Mouse (Mus musculus) spleen, postnatal 14 days (tissue): ENCODE data around the gene Ube2t.

Experiments
- DNase-seq, 2 experiments: peaks; one replicate each; pipeline ENCODE4 v3.0.0; 2021 to 2022; ENCODE audit warnings: low spot score in 2 of 2

Ube2t gene

GRCm38 (mm10) chr1:134995437-134995836 lies 33.1 kb downstream of the Ube2t start:
- DNase-seq, result no peak

GRCm38 (mm10) chr1:134995954-134996353 lies 33.6 kb downstream of the Ube2t start:
- no peak for DNase-seq

GRCm38 (mm10) chr1:134996471-134996870 lies 34.1 kb downstream of the Ube2t start:
- DNase-seq, result no peak

- no peak for DNase-seq
Observed at GRCm38 (mm10) chr1:134997568-134997967, 35.2 kb downstream of the Ube2t start.

DNA sequence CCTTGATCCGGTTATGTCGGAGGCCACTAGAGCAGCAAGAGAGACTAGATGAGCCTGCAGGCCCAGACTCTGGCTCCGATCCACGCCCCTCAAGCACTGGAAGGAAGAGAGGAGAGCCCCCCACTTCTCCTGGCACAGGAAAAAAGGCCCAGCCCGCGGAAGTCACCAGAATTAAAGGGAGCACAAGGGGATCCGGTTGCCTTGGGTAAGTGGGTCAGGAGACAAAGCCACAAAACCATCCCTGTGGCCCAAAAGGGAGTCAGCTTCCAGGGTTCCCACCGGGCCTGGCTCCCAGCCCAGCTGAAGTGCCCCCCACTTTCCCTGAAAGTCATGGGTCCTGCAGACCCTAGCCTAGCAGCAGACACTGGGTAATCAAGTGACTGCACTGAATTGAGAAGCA lies 35.9 kb downstream of the Ube2t start:
- no peak for DNase-seq

DNA sequence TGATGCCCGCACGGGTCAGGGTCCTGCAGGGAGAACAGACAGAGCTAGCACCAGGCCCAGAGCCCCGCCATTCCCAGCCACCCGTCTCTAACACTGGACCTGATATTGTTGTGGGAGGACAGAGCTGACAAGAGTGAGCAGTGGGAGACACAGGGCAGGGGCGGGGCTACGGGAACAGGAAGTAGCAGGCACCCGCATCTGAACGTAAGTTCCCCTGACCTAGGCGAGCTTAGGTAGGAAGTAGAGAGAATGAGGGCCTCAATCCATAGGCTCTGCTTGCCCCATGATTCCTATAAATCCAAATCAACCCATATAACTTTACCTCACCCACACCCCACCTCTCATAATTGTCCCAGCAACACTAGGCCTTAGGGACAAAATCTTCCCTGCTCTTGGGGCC lies 38.2 kb downstream of the Ube2t start:
- DNase-seq, result no peak

- no peak for DNase-seq
Observed at GRCm38 (mm10) chr1:135003346-135003745, 41.0 kb downstream of the Ube2t start.

- DNase-seq, result no peak
Observed at GRCm38 (mm10) chr1:135005696-135006095, 43.3 kb downstream of the Ube2t start.

DNA sequence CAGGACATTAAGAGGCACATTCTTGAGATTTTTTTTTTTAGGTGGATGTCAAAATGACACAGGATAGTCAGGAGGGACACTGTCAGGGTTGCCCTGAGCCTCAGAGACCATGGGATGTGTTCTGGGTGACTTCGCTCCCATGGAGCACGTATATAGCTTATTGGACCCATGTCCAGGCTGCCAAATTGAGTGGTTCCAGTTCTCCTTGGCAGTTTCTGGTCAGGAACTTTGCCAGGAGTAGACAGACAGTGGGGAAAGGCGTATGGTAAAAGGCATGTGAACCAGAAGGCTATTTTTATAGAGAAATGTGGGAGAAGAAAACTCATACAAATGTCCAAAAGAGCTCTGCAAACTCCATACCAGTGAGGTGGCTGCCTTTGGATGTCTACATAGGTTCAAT lies 47.5 kb downstream of the Ube2t start:
- DNase-seq, result no peak

DNA sequence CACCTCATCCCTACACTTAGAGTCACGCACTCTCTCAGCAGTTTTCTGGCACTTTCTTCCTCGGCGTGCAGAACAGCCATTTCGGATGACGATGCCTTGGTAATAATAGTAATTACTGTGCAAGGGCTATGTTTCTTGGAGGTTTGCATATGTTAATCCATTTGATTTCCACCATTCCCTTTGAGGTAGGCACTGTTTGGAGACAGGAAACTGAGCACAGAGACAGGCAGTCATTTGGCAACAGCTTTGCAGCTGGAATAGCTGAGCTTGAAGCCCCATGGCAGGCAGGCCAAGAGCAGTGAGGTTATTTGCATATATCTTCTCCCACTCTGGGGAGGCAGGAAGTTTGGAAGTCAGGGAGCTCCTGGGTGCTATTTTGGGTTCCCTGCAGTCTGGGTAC lies 49.5 kb downstream of the Ube2t start:
- DNase-seq, result no peak

GRCm38 (mm10) chr1:135012472-135012871 lies 50.1 kb downstream of the Ube2t start:
- no peak for DNase-seq

- DNase-seq, result no peak
Observed at GRCm38 (mm10) chr1:135014921-135015445, 52.6 kb downstream of the Ube2t start.

DNA sequence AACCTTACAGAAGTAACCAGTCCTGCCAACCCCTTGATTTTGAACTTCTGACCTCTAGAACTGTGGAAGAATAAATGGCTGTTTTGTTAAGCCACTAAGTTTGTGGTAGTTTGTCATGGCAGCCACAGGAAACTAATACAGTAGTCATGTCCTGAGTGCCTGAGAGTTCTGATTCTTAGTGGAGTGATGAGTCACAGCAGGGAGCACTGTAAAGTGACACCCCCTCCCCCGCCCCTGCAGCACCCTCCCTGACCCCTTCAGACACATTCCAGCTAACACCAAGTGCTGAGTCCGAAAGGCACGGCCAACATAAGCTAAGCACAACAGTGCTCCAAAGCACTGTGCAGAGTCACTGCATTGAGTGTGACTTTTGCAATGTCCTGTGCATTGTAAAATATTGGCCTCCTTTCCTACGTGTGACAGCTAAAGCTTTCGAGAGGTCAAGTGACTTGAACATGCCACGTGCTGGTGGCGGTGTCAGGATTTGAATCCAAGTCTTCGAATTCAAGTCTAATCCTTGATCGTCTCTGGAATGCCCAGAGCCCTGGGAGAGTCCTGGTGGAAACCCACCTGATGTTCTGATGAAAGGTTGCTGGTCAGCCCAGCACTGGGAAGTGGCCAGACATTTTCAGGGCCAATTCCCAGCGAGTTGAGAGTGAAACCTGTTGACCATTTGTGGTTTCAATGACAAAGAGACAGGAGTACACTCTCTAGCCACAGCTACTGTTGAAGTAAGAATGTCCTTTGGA lies 54.7 kb downstream of the Ube2t start:
- no peak for DNase-seq

- DNase-seq, result no peak
Observed at GRCm38 (mm10) chr1:135017656-135018015, 55.3 kb downstream of the Ube2t start.

DNA sequence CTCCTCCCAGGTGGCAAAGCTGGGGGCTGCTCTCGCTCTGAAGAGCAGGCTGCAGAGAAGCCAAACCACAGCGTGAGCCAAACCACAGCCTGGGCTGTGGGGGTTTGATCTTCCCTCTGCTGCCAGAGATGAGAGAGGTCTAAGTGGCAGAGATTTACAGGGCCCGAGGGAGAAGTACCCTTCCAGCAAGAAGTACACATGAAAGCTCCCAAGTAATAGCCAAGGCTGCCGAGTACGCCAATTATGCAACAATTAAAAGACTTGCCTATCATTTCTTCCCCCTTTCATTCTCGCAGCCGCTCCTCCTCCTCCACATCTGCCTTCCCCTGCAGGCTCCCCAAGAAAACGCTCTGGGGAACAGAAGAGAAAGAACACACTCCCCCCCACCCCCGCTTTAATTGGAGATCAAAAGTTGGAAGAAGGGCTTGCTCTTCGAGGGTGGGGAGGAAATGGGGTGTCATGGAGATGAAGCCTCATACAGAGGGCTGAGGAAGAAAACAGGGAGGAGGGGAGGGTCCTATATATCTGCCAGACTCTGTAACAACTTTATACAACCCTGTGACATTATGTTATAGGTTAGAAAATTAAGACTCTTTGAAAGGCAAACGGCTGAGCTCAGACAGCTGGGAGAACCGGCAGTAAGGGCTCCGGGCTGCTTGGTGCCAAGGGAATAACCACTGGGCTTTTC lies 56.9 kb downstream of the Ube2t start:
- DNase-seq, result no peak

DNA sequence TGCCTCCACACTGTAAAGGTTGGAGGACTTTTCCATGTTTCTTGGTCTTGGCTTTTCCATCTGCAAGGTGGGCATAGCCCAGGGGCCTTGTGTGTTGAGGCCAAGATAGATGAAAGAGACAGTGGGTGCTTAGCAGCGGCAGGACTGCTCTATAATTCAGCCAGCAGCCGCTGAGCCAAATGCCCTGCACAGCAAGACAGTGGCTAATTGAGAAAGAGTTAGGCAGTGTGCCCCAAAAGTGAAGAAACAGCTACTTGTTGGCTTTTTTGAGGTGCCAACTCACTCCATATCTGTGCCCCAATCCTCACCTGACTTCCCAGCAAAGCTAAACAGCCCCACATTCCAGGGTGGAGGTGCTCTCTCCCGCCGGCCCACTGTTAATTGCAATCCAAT lies 57.4 kb downstream of the Ube2t start:
- no peak for DNase-seq

DNA sequence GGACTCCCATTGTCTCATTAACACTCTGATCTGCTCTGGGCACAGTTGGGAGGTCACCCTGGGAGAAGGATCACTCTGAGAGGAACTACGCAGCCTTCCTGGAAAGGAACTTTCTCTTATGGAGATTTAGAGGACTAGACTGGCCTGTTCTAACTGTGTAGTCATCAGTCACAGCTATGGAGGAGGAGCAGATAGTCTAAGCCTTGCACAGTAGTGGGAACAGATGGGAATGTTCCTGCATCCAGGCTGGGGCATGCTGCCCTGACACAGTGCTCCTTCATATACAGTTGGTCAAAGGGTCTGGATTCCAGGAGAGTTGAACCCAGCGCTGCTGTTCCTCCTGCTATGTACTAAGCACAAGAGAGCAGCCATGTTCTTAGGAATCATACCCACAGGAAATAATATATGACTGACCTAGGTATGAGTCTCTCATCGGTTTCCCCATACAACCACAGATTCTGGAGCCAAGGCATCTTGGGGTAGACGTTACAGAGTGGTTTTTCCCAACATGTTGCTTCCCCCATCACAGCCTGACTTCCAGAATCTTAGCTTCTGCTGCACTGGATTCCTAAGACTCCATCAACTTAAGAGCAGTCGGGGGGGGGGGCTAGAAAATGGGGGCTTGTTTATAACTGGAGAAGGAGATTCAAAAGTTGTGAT lies 58.0 kb downstream of the Ube2t start:
- no peak for DNase-seq

DNA sequence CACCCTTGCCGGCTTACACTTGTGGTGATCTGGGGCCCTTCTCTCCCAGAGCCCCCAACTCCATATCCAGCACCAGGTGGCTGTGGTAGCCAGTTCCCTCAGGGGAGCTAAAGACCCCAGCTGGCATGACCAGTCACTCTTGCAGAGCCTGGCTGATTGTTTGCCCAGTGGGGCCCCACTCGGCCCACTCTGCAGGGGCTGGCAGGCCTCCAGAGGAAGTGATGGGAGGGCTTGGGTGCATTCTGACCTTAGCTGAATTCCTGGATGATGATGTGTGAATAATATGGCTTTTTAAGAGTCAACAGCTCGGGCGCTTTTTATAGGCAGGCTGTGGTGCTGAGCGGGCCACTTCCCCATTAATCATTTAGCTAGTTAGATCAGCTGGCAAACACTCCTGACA lies 58.6 kb downstream of the Ube2t start:
- DNase-seq, result no peak

DNA sequence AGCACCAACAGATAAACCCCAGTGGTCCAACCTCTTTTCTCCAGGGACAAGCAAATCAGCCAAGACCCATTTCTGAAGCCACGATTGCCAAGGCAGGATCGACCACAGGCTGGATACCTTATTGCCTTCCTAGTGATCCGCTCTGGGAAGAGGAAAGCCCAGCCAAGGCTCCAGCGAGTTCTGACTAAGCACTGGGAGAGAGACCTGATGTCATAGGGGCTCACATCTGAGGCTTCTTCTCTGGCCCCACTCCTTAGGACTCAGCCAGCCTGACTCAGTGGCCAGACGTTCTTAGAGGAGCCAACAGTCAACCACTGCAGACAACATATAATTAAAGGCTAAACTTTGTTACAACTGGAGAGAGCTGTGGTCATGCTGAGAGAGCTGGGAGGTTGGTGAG lies 59.6 kb downstream of the Ube2t start:
- no peak for DNase-seq

DNA sequence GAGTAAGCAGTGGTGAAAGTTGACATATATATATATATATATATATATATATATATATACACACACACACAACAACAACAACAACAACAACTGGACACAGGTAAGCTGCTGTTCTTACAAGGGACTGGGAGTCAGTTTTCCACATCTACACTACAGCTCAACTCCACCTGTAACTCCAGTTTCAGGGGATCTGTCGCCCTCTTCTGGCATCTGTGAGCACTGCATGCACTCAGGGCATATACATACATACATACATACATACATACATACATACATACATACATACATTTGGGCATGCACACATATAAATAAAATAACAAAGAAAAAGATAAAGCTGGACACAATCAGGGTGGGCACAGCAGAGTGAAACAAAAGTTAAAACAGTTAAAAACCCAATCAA lies 61.2 kb downstream of the Ube2t start:
- DNase-seq, result no peak
